Mouse (Mus musculus) liver, adult (tissue): Measurements from ENCODE around the gene Rad54l2.

Source experiments
- GATA4 ChIP-seq: IDR thresholded peaks from 2 replicates; pipeline ENCODE4 v1.6.1; 2014; ENCODE audit warnings: mild to moderate bottlenecking, low read length; ENCODE audit not compliant: insufficient replicate concordance

The Rad54l2 gene

GRCm38 (mm10) chr9:106788812-106789321 lies at the start of gene Rad54l2:
Gene Rad54l2 (minus strand): TSS chr9:106789194.
- peak; percentile 11; the same call in 1 of the 2 replicates for TF ChIP-seq GATA4

GRCm38 (mm10) chr9:106822381-106823104 lies 33.5 kb upstream of the Rad54l2 start:
- TF ChIP-seq GATA4 = no peak

- TF ChIP-seq GATA4 = peak; percentile 29; the same call in 1 of the 2 replicates
Measured at GRCm38 (mm10) chr9:106821618-106822380, 32.8 kb upstream of the Rad54l2 start, which contains the start of gene Dcaf1. Gene Dcaf1 (plus strand): TSS chr9:106821874.

DNA sequence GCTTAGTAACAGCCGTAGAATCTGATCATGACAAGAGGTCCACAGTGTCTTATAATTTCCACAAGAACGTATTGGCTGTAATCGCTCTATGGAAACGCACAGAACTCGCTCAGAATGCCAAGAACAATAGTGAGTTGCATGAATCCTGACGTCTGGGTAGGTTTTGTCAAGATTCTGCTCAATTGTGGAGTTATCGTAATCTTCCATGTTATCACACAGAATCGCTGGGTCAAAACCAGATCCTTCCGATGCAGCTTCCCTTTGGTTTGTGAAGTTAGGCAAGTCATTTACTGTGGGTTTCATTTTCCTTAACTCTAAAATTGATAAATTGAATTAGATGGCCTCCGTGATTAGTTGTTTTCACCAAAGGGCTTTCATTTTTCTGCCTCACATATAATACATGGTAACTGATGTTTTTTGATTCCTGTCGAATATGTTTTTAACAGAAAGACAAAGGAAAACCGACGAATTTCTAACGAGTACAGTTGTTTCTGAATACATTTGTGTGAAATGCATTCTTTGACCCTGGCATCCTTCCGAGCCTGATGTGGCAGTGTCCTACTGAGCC lies 32.1 kb upstream of the Rad54l2 start:
- no peak for TF ChIP-seq GATA4

DNA sequence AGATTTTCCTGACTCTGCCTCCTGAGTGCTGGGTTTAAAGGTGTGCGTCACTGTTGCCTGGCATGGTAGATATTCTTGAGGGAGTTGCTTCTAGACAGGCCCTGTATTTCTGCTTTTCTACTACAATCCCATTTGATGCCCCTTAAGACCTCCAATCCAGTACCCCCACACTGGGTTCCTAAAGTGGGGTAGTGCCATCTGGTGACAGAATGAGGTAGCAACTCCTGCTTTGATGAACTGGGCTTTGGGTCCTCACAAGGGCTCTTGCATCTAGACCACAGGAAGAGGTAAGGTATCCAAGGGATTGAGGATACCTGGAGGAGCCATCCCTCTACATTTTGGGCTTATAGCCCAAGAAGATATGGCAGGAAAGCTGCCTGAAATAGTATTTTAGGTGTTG lies 30.2 kb upstream of the Rad54l2 start:
- TF ChIP-seq GATA4 = no peak

- no peak for TF ChIP-seq GATA4
Measured at GRCm38 (mm10) chr9:106818191-106818590, 29.2 kb upstream of the Rad54l2 start.

DNA sequence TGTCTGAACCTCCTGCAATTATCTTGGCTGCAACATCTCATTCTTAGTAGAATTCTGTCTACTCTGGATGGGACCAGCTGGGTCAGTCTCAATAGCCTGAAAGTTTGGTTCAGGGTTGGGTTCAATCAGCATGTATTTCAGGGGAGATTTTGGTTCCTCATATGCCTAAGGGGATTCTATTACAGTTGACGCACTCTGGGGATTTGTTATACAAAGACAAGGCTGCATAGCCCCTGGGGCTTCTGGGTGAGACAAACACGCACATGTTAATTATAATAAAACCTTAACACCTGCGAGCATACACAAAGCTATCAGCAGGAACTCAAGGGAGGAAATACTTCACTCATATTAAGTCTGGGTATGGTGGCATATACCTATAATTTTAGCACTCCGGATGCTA lies 17.5 kb upstream of the Rad54l2 start:
- no peak for TF ChIP-seq GATA4

DNA sequence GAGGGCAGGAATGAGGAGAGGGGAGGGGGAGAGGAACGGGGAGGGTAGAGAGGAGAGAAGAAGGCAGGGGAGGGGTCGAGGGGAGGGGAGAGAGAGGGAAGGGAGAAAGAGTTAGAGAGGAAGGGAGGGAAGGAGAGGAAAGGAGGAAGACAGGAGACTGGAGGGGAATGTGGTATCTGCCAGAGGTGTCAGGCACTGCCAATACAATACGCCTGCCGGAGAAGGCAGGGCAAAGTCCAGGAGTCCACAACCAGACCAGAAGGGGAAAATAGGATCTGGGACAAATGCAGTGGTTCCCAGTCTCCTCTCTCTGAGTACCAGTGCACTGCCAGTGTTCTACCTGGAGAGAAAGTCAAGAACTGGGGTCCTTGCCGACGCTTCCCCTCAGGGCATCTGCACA lies 1.8 kb upstream of the Rad54l2 start:
- TF ChIP-seq GATA4 = no peak

- no peak for TF ChIP-seq GATA4
Measured at GRCm38 (mm10) chr9:106789363-106789762, 369 bp upstream of the Rad54l2 start.

- TF ChIP-seq GATA4 = no peak
Measured at GRCm38 (mm10) chr9:106787979-106788811, 799 bp downstream of the Rad54l2 start.

GRCm38 (mm10) chr9:106785206-106785605 lies 3.8 kb downstream of the Rad54l2 start:
- TF ChIP-seq GATA4 = no peak

DNA sequence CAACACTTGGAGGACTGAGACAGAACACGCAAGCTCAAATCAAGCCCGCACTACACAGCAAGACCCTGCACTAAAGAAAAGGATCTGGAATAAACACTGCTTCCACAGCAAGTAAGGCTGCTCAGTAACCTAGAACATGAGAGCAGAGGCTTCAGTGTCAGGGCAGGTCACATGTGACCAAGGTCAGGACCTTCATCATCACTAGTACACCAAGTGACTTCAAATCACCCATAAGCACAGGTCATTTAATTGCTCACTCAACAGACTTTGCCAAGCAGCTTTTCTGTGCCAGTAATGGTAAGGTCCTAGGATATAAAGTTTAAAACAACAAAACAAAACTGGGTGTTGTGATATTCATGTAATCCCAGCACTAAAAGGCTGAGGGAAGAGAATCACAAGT lies 5.4 kb downstream of the Rad54l2 start:
- TF ChIP-seq GATA4 = no peak

DNA sequence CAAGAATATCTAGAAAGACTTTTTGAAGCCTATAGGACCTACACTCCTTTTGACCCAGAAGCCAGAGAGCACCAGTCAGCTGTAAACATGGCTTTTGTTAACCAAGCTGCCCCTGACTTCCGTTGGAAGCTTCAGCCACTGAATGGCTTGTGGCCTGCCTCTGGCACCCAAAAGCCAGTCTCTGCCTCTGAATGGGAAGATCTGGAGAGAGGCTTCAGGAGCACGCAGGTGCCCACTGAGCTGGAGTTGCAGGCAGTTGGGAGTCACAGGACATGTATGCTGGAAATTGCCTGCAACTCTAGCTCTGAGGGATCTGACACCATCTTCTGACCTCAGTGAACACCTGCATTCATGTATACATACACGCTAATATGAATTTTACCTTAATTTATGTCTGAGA lies 8.9 kb downstream of the Rad54l2 start:
- TF ChIP-seq GATA4 = no peak

GRCm38 (mm10) chr9:106778319-106778718 lies 10.7 kb downstream of the Rad54l2 start:
- no peak for TF ChIP-seq GATA4

DNA sequence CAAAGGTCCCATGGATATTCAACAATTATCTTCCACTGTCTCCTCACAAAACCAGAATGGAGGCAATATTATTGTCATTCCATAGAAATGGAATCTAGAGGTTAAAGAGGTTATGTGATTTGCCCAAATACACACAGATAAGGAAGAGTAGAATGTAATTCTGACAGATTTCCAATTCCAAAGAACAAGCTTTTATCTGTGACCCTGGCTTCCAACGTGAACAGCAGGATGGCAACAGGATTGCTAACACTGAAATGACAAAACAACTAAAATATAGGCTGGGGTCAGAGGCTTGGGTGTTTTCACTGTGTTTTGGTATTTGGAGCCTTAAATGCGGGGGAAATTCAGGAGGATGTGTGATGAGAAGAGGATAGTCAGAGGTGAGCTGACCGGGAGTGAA lies 11.6 kb downstream of the Rad54l2 start:
- no peak for TF ChIP-seq GATA4

DNA sequence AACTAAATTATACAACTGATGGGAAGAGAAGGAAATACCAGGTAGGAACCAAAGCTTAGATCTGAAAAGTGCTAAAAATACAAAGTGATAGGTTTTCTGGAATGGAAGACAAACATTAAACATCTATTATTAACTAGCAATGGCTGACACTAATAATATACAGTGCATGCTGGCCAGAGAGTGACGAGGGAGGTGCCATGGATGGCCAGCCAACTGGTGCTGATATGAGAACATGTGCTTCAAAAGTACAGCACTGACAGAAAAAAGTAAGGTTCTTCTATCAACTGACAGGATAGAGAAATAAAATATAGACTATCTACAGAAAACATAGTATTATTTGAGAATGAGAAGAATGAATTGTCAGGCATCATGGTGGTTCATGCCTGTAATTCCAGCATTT lies 12.9 kb downstream of the Rad54l2 start:
- no peak for TF ChIP-seq GATA4

- no peak for TF ChIP-seq GATA4
Measured at GRCm38 (mm10) chr9:106771770-106772169, 17.2 kb downstream of the Rad54l2 start.
